27 mouse cellular contexts compared by ENCODE assay signal in the genomic region with DNA sequence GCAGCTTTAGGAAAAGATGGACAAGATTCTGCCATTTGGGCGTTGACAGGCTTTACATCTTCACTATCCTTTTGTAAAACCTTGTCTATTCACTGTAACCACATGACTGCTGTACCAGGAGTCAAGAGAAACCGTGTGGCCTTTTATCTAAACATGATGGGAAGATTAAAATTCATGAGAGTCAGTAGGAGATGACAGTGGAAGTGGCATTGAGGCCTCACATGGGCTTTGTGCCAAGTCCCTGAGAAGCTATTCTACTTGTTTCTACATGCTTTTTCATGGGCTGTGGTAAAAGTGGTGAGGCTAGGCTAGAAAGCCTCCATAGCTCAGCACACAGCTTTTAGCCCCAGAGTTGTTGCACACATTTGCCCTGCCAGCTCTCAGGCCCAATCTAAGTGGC.
"Had no signal": no experiment of that assay in that cellular context is flagged by ENCODE, and none has a peak within 500 bp of the region (broad histone marks: within the 10 kb centered on the region; RNA-seq: fewer than 3 reads in every experiment).

No protein-coding gene starts in this region.

- H3K27me3 ChIP-seq: heart, embryonic 12.5 days; hindbrain, embryonic 12.5 days; intestine, embryonic 15.5 days; limb, embryonic 13.5 days; limb, embryonic 15.5 days; liver, embryonic 12.5 days had no signal

- ATAC-seq: hindbrain, embryonic 16.5 days; inflammation-experienced regulatory T-cells, adult 6 months; intestine, embryonic 15.5 days; intestine, postnatal 0 days; liver, embryonic 12.5 days had no signal

- H3K4me2 ChIP-seq: heart, embryonic 12.5 days; hindbrain, embryonic 12.5 days; hindbrain, embryonic 14.5 days; intestine, embryonic 15.5 days; limb, embryonic 13.5 days; limb, embryonic 15.5 days; liver, embryonic 12.5 days had no signal

- H3K9me3 ChIP-seq: heart, embryonic 10.5 days; heart, embryonic 12.5 days; hindbrain, embryonic 10.5 days; hindbrain, embryonic 12.5 days; intestine, embryonic 15.5 days; limb, embryonic 13.5 days; limb, embryonic 15.5 days; liver, embryonic 12.5 days had no signal

- H3K9ac ChIP-seq: heart, embryonic 12.5 days; hindbrain, embryonic 12.5 days; hindbrain, embryonic 14.5 days; intestine, embryonic 15.5 days; limb, embryonic 13.5 days; limb, embryonic 15.5 days; liver, embryonic 12.5 days; liver, embryonic 14.5 days had no signal

- H3K27ac ChIP-seq: gastrocnemius, adult 2 months; heart, embryonic 10.5 days; hindbrain, embryonic 10.5 days; hindbrain, embryonic 12.5 days; hindbrain, embryonic 14.5 days; intestine, embryonic 15.5 days; layer of hippocampus, adult 2 months; limb, embryonic 13.5 days; limb, embryonic 15.5 days; liver, embryonic 12.5 days; liver, embryonic 14.5 days had no signal

- H3K36me3 ChIP-seq: hindbrain, embryonic 12.5 days; intestine, embryonic 15.5 days had no signal

- H3K4me3 ChIP-seq: gastrocnemius, adult 2 months; heart, embryonic 10.5 days; heart, embryonic 12.5 days; hindbrain, embryonic 10.5 days; hindbrain, embryonic 12.5 days; intestine, embryonic 15.5 days; layer of hippocampus, adult 2 months; limb, embryonic 13.5 days; limb, embryonic 15.5 days; liver, embryonic 12.5 days had no signal

- DNase-seq: gastrocnemius, adult 2 months; gastrocnemius, postnatal 10 days; gastrocnemius, postnatal 25 days; heart, adult 18-20 months; heart, postnatal 10 days; heart, postnatal 4 days; kidney, adult 18-20 months; kidney, adult 8-10 months; kidney, postnatal 10 days; kidney, postnatal 25 days; kidney, postnatal 4 days; layer of hippocampus, postnatal 36 days; left cerebral cortex, postnatal 4 days had no signal

- H3K4me1 ChIP-seq: heart, embryonic 10.5 days; heart, embryonic 12.5 days; hindbrain, embryonic 10.5 days; hindbrain, embryonic 12.5 days; intestine, embryonic 15.5 days; limb, embryonic 13.5 days; limb, embryonic 15.5 days; liver, embryonic 12.5 days had no signal
